Mouse (Mus musculus) hindbrain, embryonic 14.5 days (tissue): ENCODE results near the gene Tmem274. TPM values are rescaled to one million over a fixed set of nuclear protein-coding genes. Genes with fewer than 3 reads are reported as not detected.
"Not testable (repeated sequence)": the region's sequence is repeated elsewhere in the genome, so short reads cannot be mapped to it uniquely, and the experiment has no call there.

Experiments
- ATAC-seq: fragments of 200-750 bp; cut with Nextera tagmentation; 2 replicates; pipeline ENCODE4 v1.8.0; 2017; ENCODE audit warnings: moderate number of reproducible peaks, mild to moderate bottlenecking, moderate TSS enrichment, moderate library complexity; ENCODE audit not compliant: low FRiP score
- DNase-seq: peaks from one replicate; pipeline ENCODE4 v3.0.0-alpha.2; 2015; ENCODE audit warnings: low spot score
- H3K27ac ChIP-seq: fragments of 300-500 bp; sonication (generic); 2 replicates; pipeline ENCODE4 v1.5.1; 2014; ENCODE audit warnings: mild to moderate bottlenecking, moderate library complexity
- H3K27me3 ChIP-seq: fragments of 300-500 bp; sonication (generic); 2 replicates; pipeline ENCODE4 v1.6.1; 2014; ENCODE audit warnings: mild to moderate bottlenecking, low read length, mixed read lengths; ENCODE audit not compliant: control insufficient read depth, insufficient read depth
- H3K36me3 ChIP-seq: fragments of 300-500 bp; sonication (generic); replicated peaks from 2 replicates; pipeline ENCODE4 v1.6.1; 2014; ENCODE audit not compliant: control insufficient read depth, insufficient read depth
- H3K4me1 ChIP-seq: fragments of 300-500 bp; sonication (generic); replicated peaks from 2 replicates; pipeline ENCODE4 v1.6.1; 2014; ENCODE audit warnings: antibody characterized with exemption, low read length, mixed read lengths; ENCODE audit not compliant: control insufficient read depth, insufficient read depth
- H3K4me2 ChIP-seq: fragments of 300-500 bp; sonication (generic); replicated peaks from 2 replicates; pipeline ENCODE4 v1.6.1; 2014; ENCODE audit warnings: mild to moderate bottlenecking, moderate library complexity
- H3K4me3 ChIP-seq: fragments of 300-500 bp; sonication (generic); replicated peaks from 2 replicates; pipeline ENCODE4 v1.5.1; 2014; ENCODE audit warnings: mild to moderate bottlenecking, low read length
- H3K9ac ChIP-seq: fragments of 300-500 bp; sonication (generic); 2 replicates; pipeline ENCODE4 v1.6.1; 2014
- H3K9me3 ChIP-seq: fragments of 300-500 bp; sonication (generic); 2 replicates; pipeline ENCODE4 v1.6.1; 2016; ENCODE audit warnings: low read length; ENCODE audit not compliant: control insufficient read depth
- WGBS: fragments of 180-500 bp; shearing (Covaris S2); extraction: QIAGEN DNeasy Blood & Tissue Kit; methylation state at CpG from one replicate; pipeline ENCODE4 v1.1.7; 2014; 5-methylcytosine and 5-hydroxymethylcytosine counted together
- polyA plus RNA-seq: library from polyadenylated mRNA; unstranded; fragments of >200 nt; fragmentation: Nextera tagmentation; extraction: Ambion mirVana; gene quantifications from 2 replicates; pipeline ENCODE4 v1.2.1, GENCODE M21; 2014

The Tmem274 gene
- 0.37 TPM in 1 of 2 replicates, not detected in the other for polyA plus RNA-seq

DNA sequence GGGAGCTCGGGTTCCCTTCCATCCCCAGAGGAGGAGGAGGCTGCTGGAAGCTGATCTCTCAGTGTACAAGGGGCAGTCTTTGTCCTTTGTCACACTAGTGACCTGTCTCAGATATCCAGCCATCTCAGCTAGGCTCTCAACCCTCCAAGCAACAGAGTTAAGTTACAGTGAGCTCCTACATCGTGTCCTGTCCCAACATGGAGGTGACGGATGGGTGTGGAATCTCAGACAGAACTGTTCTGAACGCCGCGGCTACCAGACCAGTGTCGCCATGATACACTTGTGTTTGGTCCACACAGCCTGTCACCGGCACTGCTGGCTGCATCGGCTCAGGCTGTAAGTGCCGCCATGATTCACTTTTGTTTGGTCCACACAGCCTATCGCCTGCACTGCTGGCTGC lies at the start of gene Tmem274:
Gene Tmem274 (plus strand): TSS at position 301 of the 400 bp plus-strand sequence.
- DNase-seq = no peak
- Histone ChIP-seq H3K4me3 (no peak within 1 kb of the TSS), H3K27ac (no peak within 1 kb of the TSS), H3K4me1 (no peaks in the 10 kb centered on the region), H3K9ac (no peak within 1 kb of the TSS), H3K36me3 (peaks cover 11% of the 10 kb centered on the region), H3K4me2 (no peak within 1 kb of the TSS), H3K9me3 (no peaks in the 10 kb centered on the region), H3K27me3 (no peaks in the 10 kb centered on the region)
- no peak for ATAC-seq
- 88% methylated on average over 11 of the region's 11 CpGs for WGBS

GRCm38 (mm10) chr4:149429592-149429991 lies 47.6 kb upstream of the Tmem274 start:
- WGBS = 80% methylated on average over 5 of the region's 5 CpGs

DNA sequence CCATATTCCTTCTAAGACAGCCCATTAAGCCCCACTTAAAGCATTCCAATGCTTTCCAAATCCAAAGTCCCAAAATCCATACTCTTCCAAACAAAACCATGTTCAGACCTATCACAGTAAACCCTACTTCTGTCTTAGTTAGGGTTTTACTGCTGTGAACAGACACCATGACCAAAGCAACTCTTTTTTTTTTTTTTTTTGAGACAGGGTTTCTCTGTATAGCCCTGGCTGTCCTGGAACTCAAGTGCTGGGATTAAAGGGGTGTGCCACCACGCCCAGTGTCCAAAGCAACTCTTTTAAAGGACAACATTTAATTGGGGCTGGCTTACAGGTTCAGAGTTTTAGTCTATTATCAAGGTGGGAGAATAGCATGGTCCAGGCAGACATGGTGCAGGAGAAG lies 45.3 kb upstream of the Tmem274 start:
- H3K27ac ChIP-seq, H3K4me3 ChIP-seq, ATAC-seq, H3K9me3 ChIP-seq, H3K27me3 ChIP-seq, H3K36me3 ChIP-seq, H3K9ac ChIP-seq, H3K4me2 ChIP-seq, H3K4me1 ChIP-seq, DNase-seq: not testable (repeated sequence)
- WGBS = 70% methylated on average over 1 of the region's 1 CpGs

More at GRCm38 (mm10) chr4:149429592-149429991, 47.6 kb upstream of the Tmem274 start:
- H3K4me3 ChIP-seq = no peak overlapping the region
- no peak overlapping the region for H3K27ac ChIP-seq
- H3K27me3 ChIP-seq = no peaks in the 10 kb centered on the region
- H3K4me2 ChIP-seq = no peak overlapping the region
- no peaks in the 10 kb centered on the region for H3K36me3 ChIP-seq
- H3K9ac ChIP-seq = no peak overlapping the region
- no peaks in the 10 kb centered on the region for H3K9me3 ChIP-seq
- ATAC-seq = no peak
- H3K4me1 ChIP-seq = peaks cover 3% of the 10 kb centered on the region; the same call in 1 of the 2 replicates
- no peak for DNase-seq

GRCm38 (mm10) chr4:149440576-149440975 lies 36.6 kb upstream of the Tmem274 start:
- Histone ChIP-seq H3K36me3 (no peaks in the 10 kb centered on the region), H3K4me3 (no peak overlapping the region), H3K27ac (no peak overlapping the region), H3K9ac (no peak overlapping the region), H3K4me1 (peaks cover 10% of the 10 kb centered on the region), H3K9me3 (no peaks in the 10 kb centered on the region), H3K27me3 (no peaks in the 10 kb centered on the region), H3K4me2 (no peak overlapping the region)
- WGBS = 51% methylated on average over 8 of the region's 8 CpGs
- DNase-seq (no peak), ATAC-seq (no peak)

DNA sequence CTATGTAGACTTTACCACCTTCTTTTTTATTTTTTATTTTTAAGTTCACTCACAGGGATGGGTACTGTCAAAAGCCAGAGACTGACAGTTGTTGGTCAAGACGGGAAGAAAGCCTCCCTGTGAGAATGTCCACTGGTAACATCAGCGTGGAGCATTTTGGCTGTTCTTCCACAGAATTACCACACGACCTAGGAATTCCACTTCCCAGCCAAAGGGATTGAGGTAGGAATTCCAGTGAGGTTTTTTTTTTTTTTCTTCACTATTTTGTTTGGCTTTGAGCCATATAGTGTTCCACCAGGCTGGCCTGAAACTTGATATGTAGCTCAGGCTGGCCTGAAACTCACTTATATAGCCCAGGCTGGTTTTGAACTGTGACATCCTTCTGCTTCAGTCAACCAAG lies 34.7 kb upstream of the Tmem274 start:
- DNase-seq (no peak), ATAC-seq (no peak)
- H3K4me3 ChIP-seq = no peak overlapping the region
- no peak overlapping the region for H3K4me2 ChIP-seq
- H3K9ac ChIP-seq = no peak overlapping the region
- no peaks in the 10 kb centered on the region for H3K9me3 ChIP-seq
- no peaks in the 10 kb centered on the region for H3K27me3 ChIP-seq
- H3K4me1 ChIP-seq = peaks cover 20% of the 10 kb centered on the region
- no peak overlapping the region for H3K27ac ChIP-seq
- H3K36me3 ChIP-seq = no peaks in the 10 kb centered on the region
- WGBS = 64% methylated on average over 3 of the region's 3 CpGs

DNA sequence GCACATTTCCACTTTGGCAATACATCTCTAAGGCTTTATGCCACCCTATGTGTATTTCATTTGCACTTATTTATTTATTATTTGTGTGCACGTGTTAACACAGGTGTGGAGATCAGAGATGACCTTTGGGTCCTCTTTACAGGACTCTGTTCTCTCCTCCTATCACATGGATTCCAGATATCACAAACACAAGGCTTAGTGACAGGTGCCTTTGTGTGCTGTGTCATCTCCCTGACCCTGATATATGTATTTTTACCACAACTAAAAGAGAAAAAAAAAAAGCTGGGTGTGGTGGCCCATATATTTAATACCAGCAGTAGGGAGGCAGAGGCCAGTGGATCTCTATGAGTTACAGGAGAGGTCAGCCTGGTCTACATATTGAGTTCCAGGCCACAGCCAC lies 32.7 kb upstream of the Tmem274 start:
- no peaks in the 10 kb centered on the region for H3K27me3 ChIP-seq
- peak overlapping the region; percentile 65 for H3K4me2 ChIP-seq
- DNase-seq (no peak), ATAC-seq (no peak)
- H3K9ac ChIP-seq = peak overlapping the region; percentile 65
- H3K27ac ChIP-seq = peak overlapping the region; percentile 96
- H3K9me3 ChIP-seq = no peaks in the 10 kb centered on the region
- H3K36me3 ChIP-seq = no peaks in the 10 kb centered on the region
- H3K4me1 ChIP-seq = peaks cover 20% of the 10 kb centered on the region
- peak overlapping the region; percentile 28; the same call in 1 of the 2 replicates for H3K4me3 ChIP-seq
- 54% methylated on average over 1 of the region's 1 CpGs for WGBS

- H3K27ac ChIP-seq = peak overlapping the region; percentile 96
- peaks cover 20% of the 10 kb centered on the region for H3K4me1 ChIP-seq
- H3K9me3 ChIP-seq = no peaks in the 10 kb centered on the region
- ATAC-seq = peak; percentile 97
- no peaks in the 10 kb centered on the region for H3K27me3 ChIP-seq
- no peaks in the 10 kb centered on the region for H3K36me3 ChIP-seq
- H3K9ac ChIP-seq = peak overlapping the region; percentile 65
- peak; percentile 93 for DNase-seq
- WGBS = under 1% methylated on average over 36 of the region's 36 CpGs
- H3K4me3 ChIP-seq = peak overlapping the region; percentile 28
- H3K4me2 ChIP-seq = peak overlapping the region; percentile 65
These were observed 32.0 kb upstream of the Tmem274 start for GRCm38 (mm10) chr4:149444964-149445701.

GRCm38 (mm10) chr4:149445868-149446267 lies 31.3 kb upstream of the Tmem274 start:
- peak overlapping the region; percentile 96 for H3K27ac ChIP-seq
- no peaks in the 10 kb centered on the region for H3K9me3 ChIP-seq
- peak overlapping the region; percentile 65 for H3K4me2 ChIP-seq
- 0 out of 2 replicates have a peak overlapping the region, but pooled peaks have one; percentile 28 for H3K4me3 ChIP-seq
- no peaks in the 10 kb centered on the region for H3K27me3 ChIP-seq
- ATAC-seq = peak; percentile 62
- 4% methylated on average over 11 of the region's 11 CpGs for WGBS
- peak overlapping the region; percentile 65 for H3K9ac ChIP-seq
- DNase-seq = peak; percentile 75
- H3K4me1 ChIP-seq = peaks cover 20% of the 10 kb centered on the region
- H3K36me3 ChIP-seq = no peaks in the 10 kb centered on the region

DNA sequence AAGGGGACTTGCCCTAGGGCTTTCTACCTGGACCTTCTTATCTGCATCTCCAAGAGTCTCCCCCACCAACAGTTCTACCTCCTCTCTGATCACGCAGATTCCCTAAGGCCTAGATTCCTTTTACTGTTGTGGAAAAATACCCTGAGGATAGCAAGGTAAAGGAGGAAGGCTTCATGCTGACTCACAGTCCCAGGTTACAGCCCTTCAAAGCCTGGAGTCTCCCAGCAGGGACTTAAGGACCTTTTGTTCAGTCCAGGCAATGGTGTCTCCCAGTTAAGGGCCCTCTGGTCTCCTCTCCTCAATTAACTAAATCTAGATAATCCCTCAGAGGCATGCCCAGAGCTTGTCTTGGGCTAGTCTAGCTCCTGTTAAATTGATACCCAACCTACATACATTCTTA lies 30.9 kb upstream of the Tmem274 start:
- H3K36me3 ChIP-seq = no peaks in the 10 kb centered on the region
- 45% methylated on average over 1 of the region's 1 CpGs for WGBS
- H3K4me2 ChIP-seq = peak overlapping the region; percentile 65
- no peak for ATAC-seq
- H3K27me3 ChIP-seq = no peaks in the 10 kb centered on the region
- H3K27ac ChIP-seq = peak overlapping the region; percentile 96
- H3K9ac ChIP-seq = peak overlapping the region; percentile 65; the same call in 1 of the 2 replicates
- DNase-seq = no peak
- no peaks in the 10 kb centered on the region for H3K9me3 ChIP-seq
- H3K4me1 ChIP-seq = peaks cover 20% of the 10 kb centered on the region
- H3K4me3 ChIP-seq = no peak overlapping the region
